Mouse (Mus musculus): ENCODE measurements around the gene Zrsr1. TPM values are rescaled to one million over a fixed set of nuclear protein-coding genes. Genes with fewer than 3 reads are reported as not detected.

Zrsr1 gene
- polyA plus RNA-seq, 2 experiments from 2014 or later, result 5.6 to 7.2 TPM

DNA sequence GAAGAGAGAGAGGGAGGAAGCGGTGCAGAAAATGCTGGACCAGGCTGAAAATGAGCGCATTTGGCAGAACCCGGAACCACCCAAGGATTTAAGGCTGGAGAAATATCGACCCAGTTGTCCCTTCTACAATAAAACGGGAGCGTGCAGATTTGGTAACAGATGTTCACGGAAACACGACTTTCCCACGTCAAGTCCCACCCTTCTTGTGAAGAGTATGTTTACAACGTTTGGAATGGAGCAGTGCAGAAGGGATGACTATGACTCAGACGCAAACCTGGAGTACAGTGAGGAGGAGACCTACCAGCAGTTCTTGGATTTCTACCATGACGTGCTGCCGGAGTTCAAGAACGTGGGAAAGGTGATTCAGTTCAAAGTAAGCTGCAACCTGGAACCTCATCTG lies 1.8 kb downstream of the Zrsr1 start:
- no peak for ATAC-seq

GRCm38 (mm10) chr11:22978215-22978614 lies 6.4 kb downstream of the Zrsr1 start:
- no peak for ATAC-seq

DNA sequence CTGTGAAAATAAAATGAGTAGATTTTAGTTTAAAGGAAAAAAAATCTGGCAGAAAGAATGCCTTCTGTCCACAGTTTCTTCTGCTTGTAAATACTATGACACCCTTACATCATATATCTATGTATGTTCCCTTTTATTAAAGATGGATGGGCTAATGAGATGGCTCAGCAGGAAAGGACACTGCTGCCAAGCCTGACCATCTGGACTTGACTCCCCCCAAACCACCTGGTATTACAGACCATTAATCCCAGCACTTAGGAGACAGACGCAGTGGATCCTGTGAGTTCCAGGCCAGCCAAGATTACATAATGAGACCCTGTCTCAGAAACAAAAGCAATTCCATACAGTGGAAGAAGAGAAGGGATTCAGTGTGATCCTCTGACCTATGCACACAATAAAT lies 6.9 kb downstream of the Zrsr1 start:
- ATAC-seq, result no peak

DNA sequence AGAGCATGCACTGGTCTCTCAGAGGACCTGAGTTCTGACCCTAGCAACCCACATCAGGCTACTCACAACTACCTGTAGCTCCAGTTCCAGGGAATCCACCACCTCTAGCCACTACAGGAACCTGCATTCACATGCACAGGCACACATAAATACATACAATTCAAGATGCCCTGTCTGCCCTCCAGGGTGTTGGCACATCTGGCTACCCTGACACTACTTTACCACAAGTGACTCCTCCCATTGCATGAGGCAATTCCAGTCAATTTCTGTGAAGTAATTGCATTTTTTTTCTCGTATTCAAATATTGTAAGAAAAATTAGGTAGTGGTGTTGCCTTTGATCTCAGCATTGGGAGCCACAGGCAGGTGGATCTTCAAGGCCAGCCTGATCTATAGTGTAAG lies 7.4 kb downstream of the Zrsr1 start:
- ATAC-seq, result no peak

GRCm38 (mm10) chr11:22981041-22981440 lies 9.2 kb downstream of the Zrsr1 start:
- no peak for ATAC-seq

DNA sequence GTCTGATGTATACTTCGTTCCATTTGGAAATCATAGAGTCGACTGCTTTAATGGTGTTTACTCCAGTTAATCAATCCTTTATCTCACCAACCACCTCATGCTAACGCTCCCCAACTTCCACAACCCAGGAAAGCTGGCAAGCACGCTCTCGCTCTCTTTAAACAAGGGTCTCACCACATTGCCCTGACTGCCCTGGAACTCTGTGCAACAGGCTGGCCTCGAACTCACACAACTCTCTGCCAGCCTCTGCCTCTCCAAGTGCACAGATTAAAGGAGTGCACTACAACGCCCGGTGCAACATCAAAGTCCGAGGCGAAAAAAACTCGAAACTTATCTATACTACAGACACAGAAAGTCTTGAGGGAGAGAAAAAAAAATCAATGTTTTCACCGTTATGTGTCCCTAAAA lies 9.7 kb downstream of the Zrsr1 start:
- peak; percentile 20 for ATAC-seq

DNA sequence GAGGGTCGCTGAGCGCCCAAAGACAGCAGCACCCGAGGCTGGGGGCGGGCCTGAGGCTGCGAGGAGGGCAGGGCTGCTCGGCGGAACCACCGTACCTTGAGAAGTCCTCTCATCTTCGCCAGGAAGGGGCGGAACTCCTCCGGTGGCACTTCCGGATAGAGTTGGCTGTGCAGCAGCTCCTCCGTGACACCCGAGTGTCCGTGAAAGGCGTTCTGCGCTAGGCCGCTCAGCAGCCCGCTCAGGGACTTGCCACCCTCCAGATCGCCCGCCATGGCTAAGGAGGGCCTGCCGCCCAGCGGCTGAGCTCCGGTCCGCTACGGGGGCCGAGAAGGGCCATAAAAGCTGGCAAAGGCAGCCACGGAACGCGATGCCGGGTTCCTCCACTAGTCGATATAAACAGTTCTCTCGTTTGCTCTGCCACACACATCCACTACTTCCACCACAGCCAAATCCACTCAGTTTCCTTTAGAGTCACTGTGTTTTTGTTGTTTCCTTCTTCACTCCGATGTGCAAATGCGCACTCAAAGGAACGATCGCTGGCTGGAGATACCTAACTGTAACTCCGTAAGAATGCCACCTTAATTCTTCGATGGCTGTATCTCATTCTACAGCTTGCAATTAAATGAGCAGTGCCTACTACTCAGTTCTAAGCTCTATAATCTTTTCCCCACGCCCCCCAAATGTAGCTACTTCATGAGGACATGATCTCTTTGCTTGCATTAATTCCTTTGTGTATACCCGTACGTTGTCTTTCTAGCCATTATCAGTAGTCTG lies 10.4 kb downstream of the Zrsr1 start, which contains the start of the genes Gm28048 and Commd1:
Gm28048 (minus strand) TSS at position 107 of the 774 bp plus-strand sequence.
Commd1 (minus strand) TSS at position 399 of the 774 bp plus-strand sequence.
- ATAC-seq, result peak; percentile 95

GRCm38 (mm10) chr11:22982846-22983245 lies 11.0 kb downstream of the Zrsr1 start:
- ATAC-seq, result no peak

- ATAC-seq, result no peak
Measured at GRCm38 (mm10) chr11:22985510-22985909, 13.7 kb downstream of the Zrsr1 start.

- peak; percentile 58 for ATAC-seq
Measured at GRCm38 (mm10) chr11:22987357-22987756, 15.6 kb downstream of the Zrsr1 start.

DNA sequence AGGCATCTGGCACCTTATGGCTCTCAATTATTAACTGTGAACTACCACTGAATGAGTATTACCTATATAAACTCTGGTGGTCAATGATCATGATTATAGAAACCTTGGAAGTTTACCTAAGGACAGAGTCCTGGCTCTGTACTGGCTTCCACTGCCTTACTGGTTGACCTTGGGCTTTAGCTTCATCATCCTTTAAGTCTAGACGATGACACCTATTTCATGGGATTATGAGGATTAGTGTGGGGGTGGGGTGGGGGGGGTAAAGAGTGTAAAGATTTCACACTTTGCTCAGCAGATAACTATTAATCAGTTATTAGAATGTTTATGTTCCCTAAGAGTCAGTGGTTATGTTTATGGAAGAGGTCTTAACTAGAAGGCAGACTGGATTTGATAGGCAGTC lies 18.0 kb downstream of the Zrsr1 start:
- ATAC-seq, result no peak

- peak; percentile 85 for ATAC-seq
Measured at GRCm38 (mm10) chr11:22990393-22991126, 18.8 kb downstream of the Zrsr1 start, which contains the start of gene Cct4. TSS of gene Cct4 (plus strand) at chr11:22990519.

GRCm38 (mm10) chr11:22991218-22991835 lies 19.5 kb downstream of the Zrsr1 start:
- no peak for ATAC-seq

DNA sequence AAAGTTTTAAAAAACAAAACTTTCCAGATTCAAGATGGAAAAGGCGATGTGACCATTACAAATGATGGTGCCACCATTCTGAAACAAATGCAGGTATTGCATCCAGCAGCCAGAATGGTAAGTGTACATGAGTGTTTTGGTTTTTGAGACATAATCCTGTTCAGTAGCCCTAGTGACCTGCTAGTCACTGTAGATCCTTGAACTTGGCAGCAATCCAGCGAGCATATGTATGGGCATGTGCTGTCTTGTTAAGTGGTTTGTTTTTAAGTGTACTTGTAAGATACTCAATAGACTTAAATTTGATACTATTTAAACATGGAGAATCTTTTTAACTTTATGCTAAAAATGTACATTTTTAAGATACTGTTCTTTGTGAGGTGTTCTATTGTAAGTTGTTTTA lies 22.5 kb downstream of the Zrsr1 start:
- no peak for ATAC-seq

DNA sequence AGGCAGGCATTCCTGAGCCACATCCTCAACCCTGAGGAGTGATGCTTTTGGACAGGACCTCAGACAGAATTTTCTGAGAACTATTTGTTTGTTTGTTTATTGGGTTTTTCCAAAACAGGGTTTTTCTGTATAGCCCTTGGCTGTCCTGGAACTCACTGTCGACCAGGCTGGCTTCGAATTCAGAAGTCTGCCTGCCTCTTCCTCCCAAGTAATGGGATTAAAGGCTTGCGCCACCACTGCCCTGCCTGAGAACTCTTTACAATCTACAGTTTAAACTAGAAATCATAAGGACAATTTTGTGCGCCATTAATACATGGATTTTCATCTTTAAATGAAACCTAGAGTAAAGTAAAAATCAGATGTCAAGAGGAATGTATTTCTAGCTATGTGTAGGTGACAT lies 23.7 kb downstream of the Zrsr1 start:
- ATAC-seq, result no peak

GRCm38 (mm10) chr11:22998308-22998707 lies 26.5 kb downstream of the Zrsr1 start:
- ATAC-seq, result no peak

- no peak for ATAC-seq
Measured at GRCm38 (mm10) chr11:23005276-23005675, 33.5 kb downstream of the Zrsr1 start.

DNA sequence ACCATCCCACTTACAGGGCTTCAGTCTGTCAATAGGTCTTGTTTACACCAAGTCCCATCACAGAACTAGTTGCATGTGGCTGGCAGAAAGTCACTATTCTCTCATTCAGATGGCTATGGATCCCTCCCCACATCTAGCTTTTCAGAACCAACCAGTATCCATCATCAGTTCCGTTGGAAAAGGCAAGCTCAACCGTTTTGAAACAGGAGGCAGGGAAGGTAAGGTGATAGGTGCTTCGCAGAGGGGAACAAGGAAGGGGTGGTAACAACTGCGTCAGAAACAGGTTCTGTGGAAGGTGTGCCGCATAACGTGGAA lies 35.3 kb downstream of the Zrsr1 start:
- peak; percentile 24 for ATAC-seq

DNA sequence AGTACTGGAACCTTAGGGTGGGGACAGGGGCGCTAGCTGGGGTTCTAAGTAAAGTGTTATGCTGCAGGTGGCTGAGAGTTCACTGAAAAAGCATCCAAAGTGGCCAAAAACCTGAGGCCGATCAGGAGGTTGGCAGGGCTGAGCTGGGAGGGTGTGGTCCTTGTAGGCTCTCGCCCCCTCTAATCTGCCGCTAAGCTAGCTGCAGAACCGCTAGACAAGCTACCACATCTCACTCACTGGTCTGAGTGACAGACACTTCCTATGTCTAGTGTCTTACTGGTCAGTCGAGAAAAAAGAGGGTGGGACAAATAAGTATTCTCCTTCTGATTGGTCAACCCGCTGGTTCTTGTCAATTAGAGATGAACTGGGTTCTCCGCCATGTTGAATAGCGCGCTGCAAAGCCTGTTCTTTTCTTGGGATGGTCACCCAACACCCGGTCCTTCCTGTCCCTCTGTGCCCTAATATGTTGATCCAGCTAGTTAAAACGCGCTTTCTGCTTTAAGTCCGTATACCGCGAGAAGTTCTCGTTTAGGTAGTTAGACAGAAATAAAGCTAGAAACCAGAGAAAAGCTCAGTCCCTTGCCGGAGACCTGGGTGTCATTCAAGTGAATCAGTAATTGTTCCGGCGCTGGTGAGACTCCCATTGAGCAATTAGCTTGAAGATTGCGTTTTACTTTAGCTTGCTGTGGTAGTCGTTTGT lies 35.8 kb downstream of the Zrsr1 start, which contains the start of gene Fam161a:
Fam161a (plus strand) TSS at position 51 of the 700 bp plus-strand sequence.
- peak; percentile 95 for ATAC-seq

DNA sequence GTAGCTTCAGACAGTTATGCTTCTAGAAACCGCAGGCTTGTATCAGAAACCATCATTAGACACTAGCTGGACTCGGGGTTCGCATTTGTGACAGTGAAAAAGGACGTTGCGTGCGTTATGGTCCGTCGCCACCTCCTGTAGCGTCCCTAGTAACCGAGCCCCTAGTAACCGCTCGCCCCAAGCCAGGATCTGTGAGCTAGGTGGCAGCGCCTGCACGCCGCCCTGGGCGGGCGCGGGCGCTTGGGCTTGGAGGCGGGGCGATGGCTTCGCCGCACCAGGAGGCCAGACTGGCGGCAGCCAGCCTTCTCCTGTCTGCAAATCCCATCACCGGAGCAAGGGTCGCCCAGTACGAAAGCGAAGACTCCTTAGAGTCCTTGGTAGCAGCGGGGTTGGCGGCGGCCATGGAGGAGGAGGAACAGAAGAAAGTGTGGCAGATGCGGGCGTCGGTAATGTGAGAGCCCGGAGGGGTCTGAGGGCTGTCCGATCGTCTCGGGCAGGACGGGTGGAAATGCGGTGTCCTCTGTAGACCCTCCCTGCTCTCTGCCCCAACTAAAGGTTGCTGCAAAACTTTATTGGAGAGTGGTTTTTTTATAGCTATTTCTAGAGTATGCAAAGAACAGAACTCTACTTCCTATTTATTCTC lies 36.5 kb downstream of the Zrsr1 start:
- peak; percentile 70 for ATAC-seq

DNA sequence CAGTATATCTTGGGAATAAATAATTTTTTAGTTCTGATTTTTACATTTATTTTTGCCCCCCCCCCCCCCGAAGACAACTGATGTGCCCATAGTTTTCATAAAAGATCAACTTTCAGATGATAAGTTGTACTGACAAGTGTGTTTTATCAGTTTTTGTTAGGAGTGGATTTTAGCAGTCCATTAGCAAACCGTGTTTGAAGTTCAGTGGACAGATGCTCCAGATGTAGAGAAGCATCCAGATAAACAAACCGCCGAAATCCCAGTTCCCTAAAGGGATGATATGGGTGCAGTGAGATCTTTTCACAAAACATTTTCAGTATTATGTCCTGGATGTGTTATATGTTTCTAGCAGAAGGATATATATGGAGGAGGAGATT lies 37.0 kb downstream of the Zrsr1 start:
- no peak for ATAC-seq

GRCm38 (mm10) chr11:23013096-23013495 lies 41.3 kb downstream of the Zrsr1 start:
- ATAC-seq, result no peak
